Mouse (Mus musculus) limb, embryonic 14.5 days (tissue): ENCODE data around the gene Pola2. TPM values are rescaled to one million over a fixed set of nuclear protein-coding genes. Genes with fewer than 3 reads are reported as not detected.

Source experiments
- ATAC-seq: fragments of 200-750 bp; cut with Nextera tagmentation; 2 replicates; pipeline ENCODE4 v1.8.0; 2017; ENCODE audit warnings: low read depth, moderate number of reproducible peaks, moderate TSS enrichment; ENCODE audit not compliant: low FRiP score
- DNase-seq: peaks from one replicate; pipeline ENCODE4 v3.0.0-alpha.2; 2015; ENCODE audit warnings: low spot score
- H3K27ac ChIP-seq: fragments of 300-500 bp; sonication (generic); replicated peaks from 2 replicates; pipeline ENCODE4 v1.5.1; 2014; ENCODE audit warnings: low read depth, mild to moderate bottlenecking, low read length, moderate library complexity, mixed read lengths
- H3K27me3 ChIP-seq: fragments of 300-500 bp; sonication (generic); 2 replicates; pipeline ENCODE4 v1.6.1; 2014; ENCODE audit warnings: low read length, mixed read lengths; ENCODE audit not compliant: control insufficient read depth, insufficient read depth
- H3K36me3 ChIP-seq: fragments of 300-500 bp; sonication (generic); 2 replicates; pipeline ENCODE4 v1.6.1; 2014; ENCODE audit warnings: mild to moderate bottlenecking, low read length, moderate library complexity, mixed read lengths; ENCODE audit not compliant: control insufficient read depth, insufficient read depth
- H3K4me1 ChIP-seq: fragments of 300-500 bp; sonication (generic); 2 replicates; pipeline ENCODE4 v1.6.1; 2014; ENCODE audit warnings: antibody characterized with exemption, low read length, mixed read lengths; ENCODE audit not compliant: control insufficient read depth, insufficient read depth
- H3K4me2 ChIP-seq: fragments of 300-500 bp; sonication (generic); replicated peaks from 2 replicates; pipeline ENCODE4 v1.6.1; 2014; ENCODE audit warnings: low read depth, mild to moderate bottlenecking, low read length, moderate library complexity; ENCODE audit not compliant: severe bottlenecking
- H3K4me3 ChIP-seq: fragments of 300-500 bp; sonication (generic); replicated peaks from 2 replicates; pipeline ENCODE4 v1.5.1; 2014; ENCODE audit warnings: low read length
- H3K9ac ChIP-seq: fragments of 300-500 bp; sonication (generic); 2 replicates; pipeline ENCODE4 v1.6.1; 2014; ENCODE audit warnings: mild to moderate bottlenecking, low read depth, low read length, moderate library complexity; ENCODE audit not compliant: severe bottlenecking
- H3K9me3 ChIP-seq: fragments of 300-500 bp; sonication (generic); 2 replicates; pipeline ENCODE4 v1.6.1; 2016; ENCODE audit warnings: low read length; ENCODE audit not compliant: control insufficient read depth
- POLR2A ChIP-seq: fragments of 200-500 bp; IDR thresholded peaks from 2 replicates; pipeline ENCODE4 v1.8.0; 2012; ENCODE audit warnings: inconsistent platforms, mild to moderate bottlenecking, moderate library complexity, borderline replicate concordance; ENCODE audit not compliant: insufficient read depth, insufficient read length; ENCODE audit errors: extremely low read depth
- WGBS: fragments of 180-500 bp; shearing (Covaris S2); extraction: QIAGEN DNeasy Blood & Tissue Kit; methylation state at CpG from one replicate; pipeline ENCODE4 v1.1.7; 2014; 5-methylcytosine and 5-hydroxymethylcytosine counted together
- polyA plus RNA-seq, 2 experiments: library from polyadenylated mRNA; depleted of rRNA in 1 of 2; stranded (reverse) in 1 of 2; unstranded in 1 of 2; fragments of >200 nt; fragmentation: Nextera tagmentation in 1 of 2; extraction: Ambion mirVana in 1 of 2; gene quantifications; 2 replicates each; pipeline versions ENCODE4 v1.2.1 to v1.2.3; 2012 to 2014

The Pola2 gene
- polyA plus RNA-seq, 2 experiments = 66.3 to 87.9 TPM

- TF ChIP-seq POLR2A = no peak
- no peak overlapping the region for H3K4me2 ChIP-seq
- H3K9me3 ChIP-seq = no peaks in the 10 kb centered on the region
- H3K4me3 ChIP-seq = no peak overlapping the region
- WGBS = 43% methylated on average over 3 of the region's 3 CpGs
- DNase-seq (no peak), ATAC-seq (no peak)
- H3K27me3 ChIP-seq = 0 out of 2 replicates have a peak, but pooled peaks cover 5% of the 10 kb centered on the region
- peaks cover 14% of the 10 kb centered on the region for H3K4me1 ChIP-seq
- H3K27ac ChIP-seq = no peak overlapping the region
- no peaks in the 10 kb centered on the region for H3K36me3 ChIP-seq
- no peak overlapping the region; the same call in 1 of the 2 replicates for H3K9ac ChIP-seq
Measured at GRCm38 (mm10) chr19:5928546-5928945, 35.5 kb downstream of the Pola2 start.

DNA sequence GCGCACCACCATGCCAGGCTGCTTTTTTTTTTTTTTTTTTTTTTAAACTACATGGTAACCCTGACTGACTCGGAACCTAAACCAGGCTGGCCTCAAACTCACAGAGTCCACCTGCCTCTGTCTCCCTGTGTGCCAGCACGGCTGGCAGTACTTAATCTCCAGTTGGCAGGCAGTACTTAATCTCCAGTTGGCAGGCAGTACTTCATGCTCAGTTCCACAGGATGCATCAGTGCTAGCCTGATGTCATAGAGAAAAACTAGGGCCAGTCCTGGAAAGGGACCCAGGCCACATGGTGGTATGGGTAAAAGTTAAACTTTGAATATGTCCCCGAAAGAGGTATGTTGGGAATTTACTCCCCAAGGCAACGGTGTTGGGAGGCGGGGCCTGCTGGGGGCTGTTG lies 35.9 kb downstream of the Pola2 start:
- H3K36me3 ChIP-seq = no peaks in the 10 kb centered on the region
- no peak overlapping the region; the same call in 1 of the 2 replicates for H3K9ac ChIP-seq
- H3K4me3 ChIP-seq = no peak overlapping the region
- H3K9me3 ChIP-seq = no peaks in the 10 kb centered on the region
- H3K4me1 ChIP-seq = peaks cover 14% of the 10 kb centered on the region
- no peak overlapping the region for H3K4me2 ChIP-seq
- no peak for DNase-seq
- 0 out of 2 replicates have a peak, but pooled peaks cover 5% of the 10 kb centered on the region for H3K27me3 ChIP-seq
- TF ChIP-seq POLR2A = no peak
- ATAC-seq = no peak
- 53% methylated on average over 6 of the region's 6 CpGs for WGBS
- no peak overlapping the region for H3K27ac ChIP-seq

DNA sequence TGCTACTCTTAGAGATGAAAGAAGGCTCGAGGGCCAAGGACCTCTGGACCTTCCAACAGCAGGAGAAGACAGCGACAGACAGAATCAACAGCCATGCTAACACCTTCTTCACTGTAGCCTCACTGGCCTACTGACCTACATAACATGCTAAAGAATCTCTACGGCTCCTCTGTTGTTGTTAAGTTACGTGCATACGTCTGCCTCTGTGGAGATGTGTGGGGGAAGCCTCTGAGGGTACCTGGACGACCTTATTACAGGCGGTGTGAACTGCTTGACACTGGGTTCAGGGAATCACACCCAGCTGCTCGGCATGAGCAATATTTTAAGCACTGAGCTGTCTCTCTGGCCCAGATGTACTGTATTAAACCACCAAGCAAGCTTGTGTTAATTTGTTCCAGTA lies 36.5 kb downstream of the Pola2 start:
- no peak overlapping the region for H3K27ac ChIP-seq
- H3K4me3 ChIP-seq = no peak overlapping the region
- WGBS = 59% methylated on average over 8 of the region's 8 CpGs
- no peak for DNase-seq
- no peak overlapping the region for H3K9ac ChIP-seq
- TF ChIP-seq POLR2A = no peak
- no peak overlapping the region for H3K4me2 ChIP-seq
- 0 out of 2 replicates have a peak, but pooled peaks cover 5% of the 10 kb centered on the region for H3K27me3 ChIP-seq
- no peaks in the 10 kb centered on the region for H3K9me3 ChIP-seq
- no peaks in the 10 kb centered on the region for H3K36me3 ChIP-seq
- ATAC-seq = no peak
- H3K4me1 ChIP-seq = peaks cover 14% of the 10 kb centered on the region

DNA sequence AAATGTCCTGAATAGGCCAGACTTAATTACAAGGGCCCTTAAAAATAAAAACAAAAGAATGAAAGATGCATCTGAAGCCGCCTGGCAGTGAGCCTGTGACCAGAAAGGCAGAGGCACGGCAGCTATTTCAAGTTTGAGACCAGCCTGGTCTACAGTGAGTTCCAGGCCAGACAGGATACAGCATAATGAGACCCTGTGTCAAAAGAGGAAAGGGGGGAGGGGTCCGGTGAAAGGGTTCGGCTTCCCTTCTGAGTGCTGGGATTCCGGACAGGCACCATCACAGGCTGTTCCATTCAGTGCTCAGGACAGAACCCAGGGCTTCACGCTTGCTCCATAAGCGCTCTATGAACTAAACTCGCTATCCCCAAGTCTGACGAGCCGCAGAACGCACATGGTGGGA lies 37.0 kb downstream of the Pola2 start:
- no peak for ATAC-seq
- H3K4me1 ChIP-seq = peaks cover 14% of the 10 kb centered on the region
- H3K9me3 ChIP-seq = no peaks in the 10 kb centered on the region
- no peak overlapping the region for H3K27ac ChIP-seq
- no peak for TF ChIP-seq POLR2A
- WGBS = 70% methylated on average over 11 of the region's 11 CpGs
- no peak overlapping the region for H3K4me2 ChIP-seq
- H3K36me3 ChIP-seq = no peaks in the 10 kb centered on the region
- no peak for DNase-seq
- H3K27me3 ChIP-seq = 0 out of 2 replicates have a peak, but pooled peaks cover 5% of the 10 kb centered on the region
- no peak overlapping the region for H3K4me3 ChIP-seq
- H3K9ac ChIP-seq = no peak overlapping the region

- no peak overlapping the region for H3K9ac ChIP-seq
- DNase-seq (no peak), ATAC-seq (no peak)
- no peaks in the 10 kb centered on the region for H3K36me3 ChIP-seq
- H3K4me2 ChIP-seq = peak overlapping the region; percentile 99
- TF ChIP-seq POLR2A = no peak
- no peaks in the 10 kb centered on the region for H3K9me3 ChIP-seq
- H3K27ac ChIP-seq = no peak overlapping the region
- 0 out of 2 replicates have a peak, but pooled peaks cover 5% of the 10 kb centered on the region for H3K27me3 ChIP-seq
- peaks cover 14% of the 10 kb centered on the region for H3K4me1 ChIP-seq
- peak overlapping the region; percentile 56 for H3K4me3 ChIP-seq
- WGBS = 29% methylated on average over 11 of the region's 11 CpGs
Measured at GRCm38 (mm10) chr19:5925311-5925855, 38.6 kb downstream of the Pola2 start.
